Mouse (Mus musculus): ENCODE data around the gene Wdfy3. TPM values are rescaled to one million over a fixed set of nuclear protein-coding genes. Genes with fewer than 3 reads are reported as not detected.

Wdfy3 gene
- polyA plus RNA-seq, 1 experiment from 2014 or later = 15.1 TPM

DNA sequence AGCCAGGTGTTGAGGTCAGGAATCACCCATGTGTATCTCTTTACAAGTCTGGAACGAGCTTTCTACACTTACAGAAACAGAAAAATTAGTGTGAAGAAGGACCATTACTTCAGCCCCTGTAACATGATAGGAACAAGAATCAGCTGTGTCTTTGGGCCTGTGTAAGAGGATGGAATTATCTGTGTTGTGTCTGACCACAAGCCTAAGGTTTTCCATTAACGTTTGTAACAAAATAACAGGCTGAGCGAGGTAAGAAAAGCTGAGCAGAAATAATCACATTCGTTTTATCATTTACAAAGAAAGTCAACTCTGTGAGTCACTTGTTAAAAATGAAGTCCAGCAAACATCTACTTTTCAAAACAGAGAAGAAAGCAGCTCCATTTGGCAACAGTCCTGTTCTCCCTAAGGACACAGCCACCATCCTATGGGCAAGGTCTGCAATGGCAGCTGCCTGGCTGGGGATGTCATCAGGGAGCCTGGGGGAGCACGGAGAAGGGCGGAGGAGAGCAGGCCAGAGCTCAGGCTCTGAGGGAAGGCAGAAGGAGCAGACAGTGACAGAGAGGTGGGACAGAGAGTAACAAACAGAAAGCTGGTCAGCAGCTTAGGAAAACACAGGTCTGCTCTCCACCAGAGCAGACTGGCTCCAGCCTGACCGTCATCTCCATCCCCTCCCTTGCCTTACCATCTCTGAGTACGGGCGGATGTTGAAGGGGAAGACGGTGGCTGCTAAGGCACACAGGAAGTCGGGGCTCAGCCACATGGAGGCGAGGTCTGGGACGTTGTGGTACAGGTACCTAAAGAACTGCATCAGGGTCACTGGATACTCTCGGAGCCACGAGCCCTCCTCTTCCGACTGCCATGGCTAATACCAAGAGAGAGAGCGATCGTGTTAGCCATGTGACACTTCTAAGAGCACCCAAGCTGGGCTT is 173.7 kb downstream of the Wdfy3 start:
- no peaks in the 10 kb centered on the region for H3K9me3 ChIP-seq (replicated peaks; ENCODE audit: low read length)
- WGBS = 79% methylated on average over 18 of the region's 18 CpGs
- no peak for TF ChIP-seq CTCF (IDR thresholded peaks at IDR 0.05; ENCODE audit: low read depth)
- no peak overlapping the region for H3K27ac ChIP-seq
- H3K27me3 ChIP-seq (ENCODE audit: insufficient read depth, low read length) = no peaks in the 10 kb centered on the region
- H3K4me1 ChIP-seq (replicated peaks; ENCODE audit: insufficient read depth, low read length) = no peaks in the 10 kb centered on the region
- no peak overlapping the region for H3K4me2 ChIP-seq (ENCODE audit: low read length)
- no peak for DNase-seq (ENCODE audit: low spot score)
- no peak overlapping the region for H3K4me3 ChIP-seq (replicated peaks; ENCODE audit: low read depth, low read length)
- H3K36me3 ChIP-seq (ENCODE audit: insufficient read depth, low read length) = peaks cover 58% of the 10 kb centered on the region
- no peak overlapping the region for H3K9ac ChIP-seq (ENCODE audit: low read depth, low read length)
- ATAC-seq (replicated peaks; ENCODE audit: low FRiP score, low read depth) = no peak

DNA sequence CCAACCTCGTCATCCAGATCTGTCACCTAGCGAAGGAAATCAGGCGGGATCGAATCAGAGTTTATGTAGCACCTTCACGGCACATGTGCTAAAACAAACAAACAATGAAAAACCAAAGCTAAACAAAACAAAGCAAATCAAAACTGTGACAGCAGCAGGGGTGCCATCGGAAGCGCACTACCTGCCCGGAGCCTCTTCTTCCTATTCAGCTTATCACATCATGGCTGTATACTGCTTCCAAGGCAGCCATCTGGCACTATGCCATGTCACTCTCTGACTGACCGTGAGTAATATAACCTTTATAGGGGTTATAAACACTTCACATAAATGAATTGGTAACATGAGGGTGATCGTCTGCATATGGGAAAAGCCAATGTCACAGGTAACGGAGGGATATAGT is 174.6 kb downstream of the Wdfy3 start:
- Histone ChIP-seq H3K4me1 (replicated peaks; ENCODE audit: insufficient read depth, low read length) (no peaks in the 10 kb centered on the region), H3K9ac (ENCODE audit: low read depth, low read length) (no peak overlapping the region), H3K27me3 (ENCODE audit: insufficient read depth, low read length) (no peaks in the 10 kb centered on the region), H3K4me2 (ENCODE audit: low read length) (no peak overlapping the region), H3K9me3 (replicated peaks; ENCODE audit: low read length) (no peaks in the 10 kb centered on the region), H3K36me3 (ENCODE audit: insufficient read depth, low read length) (peaks cover 65% of the 10 kb centered on the region), H3K27ac (no peak overlapping the region), H3K4me3 (replicated peaks; ENCODE audit: low read depth, low read length) (no peak overlapping the region)
- ATAC-seq (replicated peaks; ENCODE audit: low FRiP score, low read depth) (no peak), DNase-seq (ENCODE audit: low spot score) (no peak)
- WGBS = 67% methylated on average over 11 of the region's 11 CpGs
- TF ChIP-seq CTCF (IDR thresholded peaks at IDR 0.05; ENCODE audit: low read depth) = no peak

DNA sequence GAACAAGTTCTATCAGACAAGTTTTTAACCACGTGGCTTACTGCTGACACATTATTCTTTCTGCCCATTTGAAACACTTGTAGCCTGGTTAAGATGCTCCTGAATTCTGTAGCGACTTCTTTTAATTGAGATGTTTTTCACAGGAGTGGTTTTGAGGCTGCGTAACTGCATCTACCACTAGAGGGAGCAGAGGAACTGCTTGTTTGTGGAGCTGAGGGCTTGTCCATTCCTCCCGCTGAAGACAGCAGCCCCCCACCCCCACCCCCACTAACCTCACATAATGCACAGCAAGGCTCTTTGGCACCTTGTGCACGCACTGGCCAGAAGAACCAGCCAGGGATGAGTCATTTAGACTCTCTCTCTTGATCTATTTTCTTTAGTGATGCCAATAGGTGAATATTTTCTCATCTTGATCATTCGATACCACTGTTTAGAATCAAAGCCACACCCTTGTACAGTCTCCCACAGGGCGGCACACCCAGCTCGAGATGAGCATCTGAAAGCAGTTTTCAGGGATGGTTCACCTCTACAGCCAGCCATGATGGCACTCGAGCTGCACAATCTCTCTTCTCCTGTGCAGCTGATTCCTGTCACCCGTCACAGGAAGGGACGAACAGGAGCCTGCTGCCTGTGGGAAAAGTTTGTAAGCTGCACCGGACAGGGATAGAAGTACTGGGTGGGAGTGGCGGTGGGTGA is 175.8 kb downstream of the Wdfy3 start:
- TF ChIP-seq CTCF (IDR thresholded peaks at IDR 0.05; ENCODE audit: low read depth) = peak; percentile 76

DNA sequence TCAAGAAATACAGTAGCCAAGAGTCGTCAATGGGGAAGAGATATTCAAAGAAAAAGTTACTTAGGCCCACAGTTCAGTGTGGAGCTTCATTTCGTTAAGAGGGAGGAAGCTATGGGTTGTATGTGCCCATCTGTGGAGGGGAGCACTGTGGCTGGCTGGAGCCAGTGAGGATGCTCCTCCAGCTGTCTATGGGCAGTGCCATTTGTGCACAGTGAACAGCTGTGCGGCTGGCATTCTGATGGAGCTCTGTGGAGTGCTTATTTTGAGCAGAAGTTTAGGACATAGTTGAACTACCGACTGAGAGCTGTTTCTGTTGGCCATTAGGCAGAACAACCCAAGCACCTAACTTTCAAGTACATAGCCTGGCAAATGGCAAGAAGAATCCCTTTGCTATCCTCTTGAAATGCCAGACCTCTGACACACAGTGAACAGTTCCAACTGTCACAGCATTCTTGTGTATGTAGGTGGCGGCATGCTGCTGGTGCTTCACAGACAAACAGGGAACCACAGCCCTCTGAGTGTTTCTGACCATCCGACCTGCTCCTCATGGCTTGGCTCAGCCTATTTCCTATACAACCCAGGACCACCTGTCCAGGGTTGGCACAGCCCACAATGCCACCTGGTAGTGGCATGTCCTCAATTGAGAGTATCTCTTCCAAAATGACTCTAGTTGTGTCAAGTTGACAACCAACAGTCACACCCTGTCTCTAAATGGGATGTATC is 177.9 kb downstream of the Wdfy3 start:
- H3K4me3 ChIP-seq (replicated peaks; ENCODE audit: low read depth, low read length) = no peak overlapping the region
- peaks cover 62% of the 10 kb centered on the region for H3K36me3 ChIP-seq (ENCODE audit: insufficient read depth, low read length)
- no peak overlapping the region for H3K27ac ChIP-seq
- WGBS = 93% methylated on average over 6 of the region's 6 CpGs
- no peaks in the 10 kb centered on the region for H3K4me1 ChIP-seq (replicated peaks; ENCODE audit: insufficient read depth, low read length)
- ATAC-seq (replicated peaks; ENCODE audit: low FRiP score, low read depth) (no peak), DNase-seq (ENCODE audit: low spot score) (no peak)
- H3K9me3 ChIP-seq (replicated peaks; ENCODE audit: low read length) = no peaks in the 10 kb centered on the region
- no peaks in the 10 kb centered on the region for H3K27me3 ChIP-seq (ENCODE audit: insufficient read depth, low read length)
- H3K9ac ChIP-seq (ENCODE audit: low read depth, low read length) = no peak overlapping the region
- no peak overlapping the region for H3K4me2 ChIP-seq (ENCODE audit: low read length)
- TF ChIP-seq CTCF (IDR thresholded peaks at IDR 0.05; ENCODE audit: low read depth) = no peak

More for the DNA sequence above, 175.8 kb downstream of the Wdfy3 start:
- ATAC-seq (replicated peaks; ENCODE audit: low FRiP score, low read depth) (no peak), DNase-seq (ENCODE audit: low spot score) (peak; percentile 63)
- no peak overlapping the region for H3K4me2 ChIP-seq (ENCODE audit: low read length)
- WGBS = 63% methylated on average over 13 of the region's 13 CpGs
- H3K27me3 ChIP-seq (ENCODE audit: insufficient read depth, low read length) = no peaks in the 10 kb centered on the region
- H3K9ac ChIP-seq (ENCODE audit: low read depth, low read length) = no peak overlapping the region
- H3K4me1 ChIP-seq (replicated peaks; ENCODE audit: insufficient read depth, low read length) = no peaks in the 10 kb centered on the region
- no peak overlapping the region for H3K27ac ChIP-seq
- H3K4me3 ChIP-seq (replicated peaks; ENCODE audit: low read depth, low read length) = no peak overlapping the region
- H3K9me3 ChIP-seq (replicated peaks; ENCODE audit: low read length) = no peaks in the 10 kb centered on the region
- peaks cover 59% of the 10 kb centered on the region for H3K36me3 ChIP-seq (ENCODE audit: insufficient read depth, low read length)

DNA sequence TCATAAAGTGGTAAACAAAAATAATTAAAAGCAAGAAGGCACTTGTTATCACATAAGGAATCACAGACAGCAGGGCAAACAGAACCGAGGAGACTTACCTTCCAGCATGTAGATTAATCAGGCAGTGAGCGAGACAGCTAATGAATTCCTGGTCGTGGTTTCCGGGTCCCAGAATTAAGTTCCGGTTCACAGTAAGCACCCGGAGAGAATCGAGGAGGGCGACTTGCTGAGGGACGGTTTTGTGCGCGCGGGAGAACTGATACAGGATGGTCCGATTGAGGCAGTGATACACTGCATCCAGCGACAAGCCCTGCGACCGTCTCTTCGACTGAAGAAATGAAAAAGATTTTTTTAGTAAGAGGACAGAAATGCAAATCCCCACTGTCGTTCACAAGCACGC is 181.7 kb downstream of the Wdfy3 start:
- Histone ChIP-seq H3K27ac (no peak overlapping the region), H3K4me3 (replicated peaks; ENCODE audit: low read depth, low read length) (no peak overlapping the region), H3K9me3 (replicated peaks; ENCODE audit: low read length) (no peaks in the 10 kb centered on the region), H3K4me1 (replicated peaks; ENCODE audit: insufficient read depth, low read length) (no peaks in the 10 kb centered on the region), H3K36me3 (ENCODE audit: insufficient read depth, low read length) (peaks cover 76% of the 10 kb centered on the region), H3K4me2 (ENCODE audit: low read length) (no peak overlapping the region), H3K27me3 (ENCODE audit: insufficient read depth, low read length) (no peaks in the 10 kb centered on the region), H3K9ac (ENCODE audit: low read depth, low read length) (no peak overlapping the region)
- 88% methylated on average over 19 of the region's 19 CpGs for WGBS
- DNase-seq (ENCODE audit: low spot score) (no peak), ATAC-seq (replicated peaks; ENCODE audit: low FRiP score, low read depth) (no peak)
- TF ChIP-seq CTCF (IDR thresholded peaks at IDR 0.05; ENCODE audit: low read depth) = no peak

DNA sequence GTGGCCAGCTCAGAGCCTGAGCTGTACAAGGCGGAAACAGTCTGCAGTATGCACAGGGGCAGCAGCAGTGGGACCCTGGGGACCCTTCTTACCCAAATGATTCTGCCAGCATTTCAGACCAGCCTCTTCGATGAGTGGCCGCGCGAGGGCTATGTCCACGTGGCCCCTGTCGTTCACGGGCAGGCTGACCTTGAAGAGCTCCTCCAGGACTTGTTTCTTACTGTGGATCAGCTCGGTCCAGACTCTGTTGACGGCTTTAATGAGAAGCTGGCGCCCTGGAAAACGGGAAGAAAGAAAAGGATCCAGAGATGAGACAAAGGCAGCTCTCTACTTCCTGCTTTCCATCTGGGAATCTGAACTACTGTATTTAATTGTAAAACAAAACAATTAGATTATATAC is 184.7 kb downstream of the Wdfy3 start:
- Histone ChIP-seq H3K4me3 (replicated peaks; ENCODE audit: low read depth, low read length) (no peak overlapping the region), H3K9ac (ENCODE audit: low read depth, low read length) (no peak overlapping the region), H3K27me3 (ENCODE audit: insufficient read depth, low read length) (no peaks in the 10 kb centered on the region), H3K4me2 (ENCODE audit: low read length) (no peak overlapping the region), H3K9me3 (replicated peaks; ENCODE audit: low read length) (no peaks in the 10 kb centered on the region), H3K4me1 (replicated peaks; ENCODE audit: insufficient read depth, low read length) (no peaks in the 10 kb centered on the region), H3K27ac (no peak overlapping the region), H3K36me3 (ENCODE audit: insufficient read depth, low read length) (peaks cover 80% of the 10 kb centered on the region)
- TF ChIP-seq CTCF (IDR thresholded peaks at IDR 0.05; ENCODE audit: low read depth) = no peak
- DNase-seq (ENCODE audit: low spot score) (no peak), ATAC-seq (replicated peaks; ENCODE audit: low FRiP score, low read depth) (no peak)
- 90% methylated on average over 12 of the region's 12 CpGs for WGBS

Data from kidney, postnatal 0 days (tissue).